Mouse (Mus musculus): ENCODE measurements around the gene Crtc1.
A peak's percentile ranks its signal among the peaks of the same experiment; 100 is the strongest.

Gene Crtc1

GRCm38 (mm10) chr8:70439055-70439847 lies at the start of gene Crtc1:
Crtc1 (minus strand) TSS chr8:70439579.
- peak; percentile 98 for DNase-seq

- DNase-seq = no peak
These were observed 49.6 kb upstream of the Crtc1 start for GRCm38 (mm10) chr8:70488931-70489470.

- peak; percentile 49 for DNase-seq
These were observed 48.8 kb upstream of the Crtc1 start for GRCm38 (mm10) chr8:70487993-70488796.

GRCm38 (mm10) chr8:70486941-70487520 lies 47.7 kb upstream of the Crtc1 start, which contains the start of gene Tmem59l:
Tmem59l (minus strand) TSS chr8:70487358.
- no peak for DNase-seq

GRCm38 (mm10) chr8:70486191-70486681 lies 46.9 kb upstream of the Crtc1 start:
- DNase-seq = no peak

- no peak for DNase-seq
These were observed 43.6 kb upstream of the Crtc1 start for GRCm38 (mm10) chr8:70482943-70483342.

- DNase-seq = no peak
These were observed 42.5 kb upstream of the Crtc1 start for GRCm38 (mm10) chr8:70481908-70482307.

GRCm38 (mm10) chr8:70477269-70477982 lies 38.0 kb upstream of the Crtc1 start:
- peak; percentile 38 for DNase-seq

- DNase-seq = peak; percentile 97
These were observed 37.2 kb upstream of the Crtc1 start, which contains the start of gene Klhl26 for GRCm38 (mm10) chr8:70476333-70477268. Klhl26 (minus strand) TSS chr8:70476968.

- DNase-seq = no peak
These were observed 32.5 kb upstream of the Crtc1 start for GRCm38 (mm10) chr8:70471856-70472255.

- no peak for DNase-seq
These were observed 30.6 kb upstream of the Crtc1 start for GRCm38 (mm10) chr8:70469938-70470337.

- DNase-seq = no peak
These were observed 30.0 kb upstream of the Crtc1 start for GRCm38 (mm10) chr8:70469295-70469916.

- DNase-seq = no peak
These were observed 29.4 kb upstream of the Crtc1 start for GRCm38 (mm10) chr8:70468733-70469132.

- no peak for DNase-seq
These were observed 28.5 kb upstream of the Crtc1 start for GRCm38 (mm10) chr8:70467907-70468306.

GRCm38 (mm10) chr8:70467229-70467725 lies 27.9 kb upstream of the Crtc1 start:
- DNase-seq = peak; percentile 36

GRCm38 (mm10) chr8:70466771-70467170 lies 27.4 kb upstream of the Crtc1 start:
- peak; percentile 61 for DNase-seq

GRCm38 (mm10) chr8:70466305-70466704 lies 26.9 kb upstream of the Crtc1 start:
- DNase-seq = no peak

- no peak for DNase-seq
These were observed 26.3 kb upstream of the Crtc1 start for GRCm38 (mm10) chr8:70465701-70466100.

GRCm38 (mm10) chr8:70464162-70464561 lies 24.8 kb upstream of the Crtc1 start:
- DNase-seq = no peak

- DNase-seq = no peak
These were observed 23.9 kb upstream of the Crtc1 start for GRCm38 (mm10) chr8:70463306-70463705.

- no peak for DNase-seq
These were observed 23.1 kb upstream of the Crtc1 start for GRCm38 (mm10) chr8:70462516-70462813.

Measured in kidney, postnatal 14 days (tissue).